Mouse (Mus musculus) kidney, adult 18-20 months (tissue): ENCODE data around the gene Lrrc15.

ENCODE experiments used
- DNase-seq: peaks from one replicate; pipeline ENCODE4 v3.0.0; 2021

The Lrrc15 gene

DNA sequence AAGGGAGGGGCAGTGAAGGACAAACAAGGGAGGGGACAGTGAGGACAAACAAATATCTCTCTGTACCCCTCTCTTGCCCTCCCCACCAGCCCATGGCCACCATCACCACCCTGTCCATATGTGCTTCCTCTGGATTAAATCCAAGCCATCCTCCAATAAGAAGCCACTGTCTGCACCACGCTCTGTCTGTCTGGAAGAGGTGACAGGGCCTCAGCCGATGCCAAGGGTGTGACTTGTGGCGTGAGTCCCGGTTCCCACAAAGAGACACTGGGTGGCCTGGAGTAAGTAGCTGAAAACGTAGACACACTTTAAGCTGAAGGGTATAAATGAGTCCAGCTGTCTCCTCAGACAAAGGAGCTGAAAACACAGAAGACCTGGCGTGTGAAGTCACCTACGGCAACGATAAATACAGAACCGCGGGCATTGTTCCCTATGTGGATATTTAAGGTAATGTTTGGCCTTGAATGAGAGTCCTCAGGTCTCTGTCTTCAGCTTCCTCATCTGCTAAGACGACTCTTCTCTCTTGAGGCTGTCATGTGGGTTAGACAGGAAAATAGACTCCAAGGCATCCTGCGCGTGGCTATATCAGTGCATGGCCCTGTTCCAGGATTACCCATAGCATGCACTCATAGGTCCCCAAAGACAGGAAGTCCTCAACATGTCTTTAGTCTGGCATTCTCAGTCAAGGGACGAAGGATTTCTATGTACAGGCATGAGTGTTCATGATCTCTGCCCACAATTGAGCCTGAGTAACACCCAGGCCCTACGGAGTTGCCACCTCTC lies 7.3 kb downstream of the Lrrc15 start:
- no peak for DNase-seq

DNA sequence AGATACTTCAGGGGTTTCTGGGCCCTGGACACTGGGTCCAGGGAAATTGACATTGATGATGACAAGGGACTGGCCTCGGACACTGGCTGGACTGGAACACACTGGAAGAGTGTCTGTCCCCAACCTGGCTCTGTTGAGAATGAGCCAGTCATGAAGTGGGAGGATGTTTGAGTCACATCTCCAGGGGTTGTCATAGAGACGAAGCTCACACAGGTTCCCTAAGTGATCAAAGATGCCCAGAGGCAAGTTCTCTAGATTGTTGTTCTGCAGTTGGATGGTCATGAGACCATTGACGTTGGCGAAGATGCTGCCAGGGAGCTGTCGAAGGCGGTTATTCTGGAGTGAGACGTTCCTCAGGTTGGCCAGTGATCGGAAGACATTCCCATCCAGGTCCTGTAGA lies 10.0 kb downstream of the Lrrc15 start:
- no peak for DNase-seq

DNA sequence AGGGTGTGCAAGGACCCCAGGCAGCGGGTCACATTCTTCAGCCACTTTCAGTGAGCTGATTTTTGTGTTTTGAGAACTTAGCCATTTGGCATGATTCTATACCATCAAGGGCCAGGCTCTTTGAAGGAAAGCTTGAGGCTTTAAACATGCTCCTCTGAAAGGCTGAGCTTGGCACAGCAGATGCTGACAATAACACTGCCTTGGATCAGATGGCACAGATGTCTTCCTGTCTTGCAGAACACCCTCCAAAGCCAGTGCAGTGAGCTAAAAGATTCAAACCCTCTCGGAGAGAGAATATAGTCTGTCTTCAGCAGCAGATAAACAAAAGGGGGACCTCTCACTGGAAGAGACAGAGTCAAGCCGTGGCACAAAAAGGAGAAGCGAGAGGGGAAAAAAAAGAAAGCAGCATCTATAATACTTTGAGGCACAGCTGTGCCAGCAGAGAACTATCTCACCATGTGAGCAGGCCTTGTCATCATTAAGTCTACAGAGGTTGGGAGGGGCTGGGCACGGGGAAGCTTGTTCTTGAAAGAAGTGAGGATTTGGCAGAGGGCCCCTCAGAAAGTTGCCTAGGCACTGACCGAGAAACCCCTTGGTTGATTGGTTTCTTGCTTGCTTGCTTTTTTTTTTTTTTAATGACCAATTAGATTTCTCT lies 11.0 kb downstream of the Lrrc15 start:
- no peak for DNase-seq

DNA sequence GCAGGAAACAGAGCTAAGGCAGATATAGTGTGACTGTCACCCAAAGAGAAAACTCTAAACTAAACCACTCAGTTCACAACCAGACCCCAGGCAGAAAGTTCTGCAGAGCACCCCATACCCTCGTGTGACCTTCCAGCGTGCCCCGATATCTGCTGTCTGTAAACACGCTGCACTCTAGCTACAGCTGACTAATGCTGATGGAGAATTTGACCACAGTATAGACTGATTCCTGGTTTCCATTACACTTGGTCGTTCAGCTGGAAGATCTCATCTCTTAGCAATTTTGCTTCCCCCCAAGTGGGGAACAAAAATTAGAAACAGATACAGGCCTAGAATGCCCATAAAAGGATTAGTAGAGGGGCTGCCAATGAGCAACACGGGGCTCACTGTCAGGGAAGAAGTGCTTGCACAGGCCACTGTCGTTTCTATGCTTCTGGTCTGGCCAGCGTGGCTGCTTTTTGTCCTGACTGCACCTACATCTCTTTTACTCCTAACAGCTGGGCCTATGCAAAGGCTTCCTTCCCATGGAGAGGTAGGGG lies 11.8 kb downstream of the Lrrc15 start:
- DNase-seq = no peak

- DNase-seq = no peak
Measured at GRCm38 (mm10) chr16:30267359-30267758, 15.7 kb downstream of the Lrrc15 start, which contains the start of gene Cpn2. Cpn2 (minus strand) TSS chr16:30267499.

DNA sequence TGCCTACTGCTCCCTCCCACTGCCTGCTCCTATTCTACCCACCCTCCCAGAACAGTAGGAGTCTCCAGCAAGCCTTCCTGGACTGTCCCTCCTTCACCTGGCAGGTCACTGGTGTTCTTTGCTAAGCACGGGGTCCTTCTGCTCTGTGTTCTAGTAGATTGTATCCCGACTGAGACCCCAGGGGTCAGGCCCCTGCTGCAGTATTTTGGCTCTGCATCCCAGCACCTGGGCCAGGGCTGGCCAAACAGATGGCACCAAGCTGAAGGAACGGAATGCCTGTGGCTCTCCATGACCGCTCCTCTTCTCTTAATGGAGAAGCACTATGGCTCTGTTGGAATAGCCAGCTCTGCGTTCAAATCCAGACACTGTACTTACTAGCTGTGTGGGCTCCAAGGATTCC lies 16.5 kb downstream of the Lrrc15 start:
- DNase-seq = no peak

DNA sequence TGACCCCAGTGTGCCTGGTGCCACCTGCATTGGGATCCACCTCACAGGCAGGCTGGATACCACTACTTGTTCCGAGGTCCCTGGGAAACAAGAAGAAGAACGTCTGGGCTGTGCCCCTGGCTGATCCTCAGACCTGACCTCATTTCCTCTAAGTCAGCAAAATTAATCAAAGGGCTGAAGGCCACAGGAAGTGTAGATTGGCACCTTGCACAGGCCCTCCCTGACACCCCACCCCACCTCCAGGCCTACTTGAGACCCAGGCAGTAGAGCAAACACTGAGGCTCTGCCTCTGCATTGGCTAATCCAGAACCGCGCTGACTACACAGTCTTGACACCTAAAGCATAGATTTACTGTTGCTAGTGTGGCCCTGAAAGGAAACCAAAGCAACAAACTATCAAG lies 17.4 kb downstream of the Lrrc15 start:
- no peak for DNase-seq

- DNase-seq = no peak
Measured at GRCm38 (mm10) chr16:30263156-30263555, 19.9 kb downstream of the Lrrc15 start.

DNA sequence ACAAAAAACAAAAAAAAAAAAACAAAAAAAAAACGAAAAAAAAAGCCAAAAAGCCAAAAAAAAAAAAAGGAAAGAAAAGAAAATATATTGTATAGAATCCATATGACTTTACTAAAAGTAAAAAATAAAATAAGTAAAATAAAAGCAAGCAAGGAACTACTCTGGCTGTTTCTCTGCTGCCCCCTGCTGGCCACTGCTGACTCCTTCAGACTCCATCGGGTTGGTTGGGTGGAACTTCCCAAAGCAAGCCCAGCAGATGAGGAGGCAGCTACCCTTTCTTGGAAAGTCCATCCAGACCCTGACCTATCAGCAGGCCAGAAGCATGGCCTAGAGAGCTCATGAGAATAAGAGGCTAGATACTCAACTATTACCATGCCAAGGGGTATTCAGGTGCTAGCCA lies 20.4 kb downstream of the Lrrc15 start:
- peak; percentile 74 for DNase-seq

- no peak for DNase-seq
Measured at GRCm38 (mm10) chr16:30262157-30262556, 20.9 kb downstream of the Lrrc15 start.

GRCm38 (mm10) chr16:30261341-30261740 lies 21.7 kb downstream of the Lrrc15 start:
- DNase-seq = no peak

- DNase-seq = peak; percentile 53
Measured at GRCm38 (mm10) chr16:30260012-30260635, 22.9 kb downstream of the Lrrc15 start.

DNA sequence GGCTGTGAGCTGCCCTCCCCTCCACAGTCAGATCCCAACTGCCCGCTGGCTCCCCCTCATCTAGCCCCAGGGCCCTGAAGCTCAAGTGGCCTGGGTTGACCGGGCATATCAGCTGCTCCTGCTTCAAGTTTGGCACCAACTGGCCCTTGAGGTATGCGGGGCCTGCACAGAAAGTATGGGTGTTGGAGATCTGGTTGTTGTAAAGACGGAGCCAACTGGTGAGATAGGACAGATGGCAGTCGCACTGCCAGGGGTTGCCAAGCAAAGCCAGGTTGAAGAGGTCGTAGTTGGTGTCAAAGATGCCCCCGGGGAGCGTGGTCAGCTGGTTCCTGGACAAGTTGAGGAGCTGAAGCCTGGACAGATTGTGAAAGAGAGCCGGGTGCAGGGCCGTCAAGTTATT lies 23.6 kb downstream of the Lrrc15 start:
- DNase-seq = no peak

GRCm38 (mm10) chr16:30258441-30258840 lies 24.6 kb downstream of the Lrrc15 start:
- DNase-seq = no peak

DNA sequence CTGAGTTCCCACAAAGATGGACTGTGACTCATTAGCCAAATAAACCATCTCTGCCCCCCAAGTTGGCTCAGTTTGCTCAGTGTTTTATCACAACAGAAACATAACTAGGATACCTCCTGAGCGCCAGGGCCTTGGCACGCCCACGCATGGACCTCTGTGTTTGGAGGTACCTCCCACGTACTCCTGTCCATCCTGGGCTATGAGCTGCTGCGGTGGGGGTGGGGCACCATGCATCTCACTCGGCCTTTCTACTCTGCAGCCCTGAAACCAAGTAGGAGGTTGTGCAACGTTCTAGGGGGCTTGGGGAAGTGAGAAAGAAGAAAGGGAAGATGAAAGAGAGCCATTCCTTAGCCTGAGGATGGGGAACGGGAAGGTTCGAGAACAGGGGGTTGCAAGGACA lies 25.3 kb downstream of the Lrrc15 start:
- DNase-seq = no peak

DNA sequence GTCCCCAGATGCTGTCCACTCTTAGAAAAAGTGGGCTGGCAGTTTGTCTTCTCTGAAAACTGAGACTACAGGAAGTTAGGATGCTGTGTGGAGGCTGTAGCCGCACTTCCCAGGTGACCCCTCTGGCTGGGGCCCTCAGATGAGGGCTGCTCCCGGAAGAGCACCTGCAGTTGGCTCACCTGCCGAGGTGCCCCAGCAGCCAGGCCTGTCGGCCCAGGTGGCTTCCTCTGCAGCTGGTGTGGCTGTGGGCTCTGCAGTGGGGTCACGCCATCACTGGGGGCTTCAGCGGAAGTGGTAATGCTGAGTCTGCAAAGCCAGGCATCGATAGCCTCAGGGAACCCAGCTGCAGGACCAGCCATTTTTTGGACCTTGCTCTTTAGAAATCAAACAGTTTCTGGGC lies 28.0 kb downstream of the Lrrc15 start:
- DNase-seq = no peak

GRCm38 (mm10) chr16:30253900-30254299 lies 29.2 kb downstream of the Lrrc15 start:
- no peak for DNase-seq

DNA sequence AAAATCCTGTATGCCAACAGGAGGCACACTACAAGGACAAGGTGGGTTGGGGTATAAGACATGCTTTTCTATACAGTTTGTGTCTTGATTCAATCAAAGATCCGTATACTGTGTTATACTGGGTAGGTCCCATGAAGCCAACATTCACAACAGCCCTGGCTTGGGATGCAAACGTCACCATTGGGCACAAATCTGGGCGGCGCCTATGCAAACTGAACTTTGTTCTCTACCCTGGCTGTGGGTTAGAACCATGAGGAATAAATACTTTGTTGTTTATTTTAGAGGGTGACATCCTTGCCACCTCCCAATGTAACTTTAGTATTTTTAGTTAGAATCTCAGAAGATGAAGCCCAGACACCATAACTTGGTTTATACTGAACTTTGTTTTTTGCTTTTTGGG lies 29.7 kb downstream of the Lrrc15 start:
- DNase-seq = peak; percentile 28

GRCm38 (mm10) chr16:30252003-30252418 lies 31.0 kb downstream of the Lrrc15 start:
- DNase-seq = peak; percentile 86

DNA sequence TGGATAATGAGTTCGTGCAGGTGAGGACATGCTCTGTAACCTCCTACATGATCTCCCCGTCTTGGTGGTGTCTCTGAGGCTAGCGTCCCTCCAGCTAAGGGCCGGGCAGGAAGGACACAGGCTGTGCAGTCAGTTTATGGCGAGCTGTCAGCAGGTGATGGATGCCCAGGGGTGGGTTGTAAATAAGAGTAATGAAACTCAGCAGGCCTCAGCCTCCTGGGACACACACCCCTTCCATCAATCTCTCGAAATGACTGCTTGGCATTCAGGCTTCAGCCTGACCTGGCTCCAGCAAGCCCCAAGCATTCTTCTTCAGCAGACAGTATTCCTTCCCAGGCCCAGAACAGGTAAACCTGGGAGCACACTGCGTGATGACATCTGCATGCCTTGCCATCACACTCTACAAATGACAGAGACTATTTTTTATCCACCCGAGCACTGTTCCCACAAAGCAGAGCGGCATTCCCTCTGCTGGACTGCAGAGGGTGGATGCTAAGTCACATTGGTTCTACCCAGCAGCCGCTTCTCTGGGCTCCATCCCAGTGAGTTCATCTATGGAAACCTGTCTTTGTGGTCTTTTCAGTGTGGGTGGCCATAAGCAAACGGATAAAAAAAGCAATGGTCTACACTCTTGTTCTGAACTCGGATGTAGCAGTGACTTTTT lies 38.9 kb downstream of the Lrrc15 start:
- no peak for DNase-seq

DNA sequence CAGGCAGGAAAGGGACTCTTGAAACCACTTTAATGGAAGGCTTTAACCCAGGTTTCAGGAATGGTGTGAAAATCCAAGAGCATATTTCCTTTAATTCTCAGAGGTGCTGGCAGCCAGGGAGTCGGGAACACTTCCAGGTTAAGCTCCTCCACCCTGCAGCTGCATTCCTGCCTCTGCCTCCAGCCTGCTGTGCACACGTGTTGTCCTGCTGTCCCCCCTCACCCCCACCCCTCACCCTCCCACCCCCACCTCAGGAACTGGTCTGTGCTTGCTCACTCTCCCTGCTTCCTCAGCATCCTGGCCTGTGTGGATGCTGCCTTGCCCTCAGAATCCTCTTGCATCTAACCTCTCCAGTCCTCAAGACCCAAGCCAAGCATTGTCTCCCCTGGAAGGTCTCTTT lies 41.4 kb downstream of the Lrrc15 start:
- DNase-seq = no peak

DNA sequence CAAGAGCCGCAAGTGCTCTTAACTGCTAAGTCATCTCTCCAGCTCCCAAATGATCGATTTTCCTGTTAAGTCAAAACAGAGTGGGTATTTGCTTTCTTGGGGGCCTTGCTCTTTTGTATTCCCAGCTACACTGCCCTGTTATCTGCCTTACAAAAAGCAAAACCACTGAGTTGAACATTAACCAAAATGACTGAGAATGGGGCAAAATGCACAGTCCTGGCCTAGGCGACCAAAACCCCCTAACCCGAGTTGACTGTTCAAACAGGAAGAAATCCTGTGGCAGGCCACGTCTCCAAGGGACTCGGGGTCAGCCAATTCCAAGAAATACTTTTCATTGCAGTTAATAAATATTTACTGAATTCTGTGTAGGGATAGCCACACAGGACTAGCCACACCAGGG lies 44.3 kb downstream of the Lrrc15 start:
- DNase-seq = peak; percentile 33

- peak; percentile 87 for DNase-seq
Measured at GRCm38 (mm10) chr16:30236091-30236699, 46.9 kb downstream of the Lrrc15 start.
